Mouse (Mus musculus): ENCODE results near the gene Fuz. TPM values are rescaled to one million over a fixed set of nuclear protein-coding genes. Genes with fewer than 3 reads are reported as not detected.
A peak's percentile ranks its signal among the peaks of the same experiment; 100 is the strongest.

Gene Fuz
- 25.8 and 26.4 TPM in 2 replicates for polyA plus RNA-seq (2014; fragmentation: Nextera tagmentation; extraction: Ambion mirVana)

- Histone ChIP-seq H3K9me3 (ENCODE audit: control insufficient read depth, low read depth, low read length) (no peaks in the 10 kb centered on the region), H3K4me3 (ENCODE audit: low read depth, low read length) (peak within 1 kb of the TSS; percentile 59), H3K4me1 (ENCODE audit: control insufficient read depth, insufficient read depth, low read length) (peaks cover 33% of the 10 kb centered on the region), H3K9ac (replicated peaks; ENCODE audit: low read depth, low read length) (peak within 1 kb of the TSS; percentile 78), H3K27me3 (ENCODE audit: control insufficient read depth, insufficient read depth, low read length) (no peaks in the 10 kb centered on the region), H3K4me2 (replicated peaks; ENCODE audit: low read depth, low read length) (peak within 1 kb of the TSS; percentile 66), H3K27ac (ENCODE audit: low read length) (peak within 1 kb of the TSS; percentile 83), H3K36me3 (ENCODE audit: control insufficient read depth, insufficient read depth, low read length) (peaks cover 11% of the 10 kb centered on the region; the same call in 1 of the 2 replicates)
- peak; percentile 44 for ATAC-seq (ENCODE audit: insufficient number of reproducible peaks, insufficient read depth, low FRiP score, low read depth)
- 1% methylated on average over 34 of the region's 34 CpGs for WGBS
Observed at GRCm38 (mm10) chr7:44895593-44896434, at the start of gene Fuz. Fuz (plus strand) TSS chr7:44896079.

GRCm38 (mm10) chr7:44846804-44847203 is 49.1 kb upstream of the Fuz start:
- Histone ChIP-seq H3K4me2 (replicated peaks; ENCODE audit: low read depth, low read length) (no peak overlapping the region), H3K9ac (replicated peaks; ENCODE audit: low read depth, low read length) (no peak overlapping the region), H3K36me3 (ENCODE audit: control insufficient read depth, insufficient read depth, low read length) (peaks cover 50% of the 10 kb centered on the region), H3K27ac (ENCODE audit: low read length) (no peak overlapping the region), H3K4me1 (ENCODE audit: control insufficient read depth, insufficient read depth, low read length) (peaks cover 18% of the 10 kb centered on the region), H3K9me3 (ENCODE audit: control insufficient read depth, low read depth, low read length) (no peaks in the 10 kb centered on the region), H3K4me3 (ENCODE audit: low read depth, low read length) (no peak overlapping the region), H3K27me3 (ENCODE audit: control insufficient read depth, insufficient read depth, low read length) (no peaks in the 10 kb centered on the region)
- 91% methylated on average over 7 of the region's 7 CpGs for WGBS
- ATAC-seq (ENCODE audit: insufficient number of reproducible peaks, insufficient read depth, low FRiP score, low read depth) = no peak

- ATAC-seq (ENCODE audit: insufficient number of reproducible peaks, insufficient read depth, low FRiP score, low read depth) = no peak
- Histone ChIP-seq H3K4me2 (replicated peaks; ENCODE audit: low read depth, low read length) (peak overlapping the region; percentile 94), H3K27me3 (ENCODE audit: control insufficient read depth, insufficient read depth, low read length) (no peaks in the 10 kb centered on the region), H3K9ac (replicated peaks; ENCODE audit: low read depth, low read length) (0 out of 2 replicates have a peak overlapping the region, but pooled peaks have one; percentile 10), H3K4me1 (ENCODE audit: control insufficient read depth, insufficient read depth, low read length) (peaks cover 18% of the 10 kb centered on the region), H3K36me3 (ENCODE audit: control insufficient read depth, insufficient read depth, low read length) (peaks cover 45% of the 10 kb centered on the region), H3K27ac (ENCODE audit: low read length) (no peak overlapping the region), H3K9me3 (ENCODE audit: control insufficient read depth, low read depth, low read length) (no peaks in the 10 kb centered on the region), H3K4me3 (ENCODE audit: low read depth, low read length) (peak overlapping the region; percentile 73)
- 74% methylated on average over 5 of the region's 5 CpGs for WGBS
Observed at GRCm38 (mm10) chr7:44847772-44848171, 48.1 kb upstream of the Fuz start.

- Histone ChIP-seq H3K4me1 (ENCODE audit: control insufficient read depth, insufficient read depth, low read length) (peaks cover 27% of the 10 kb centered on the region), H3K4me3 (ENCODE audit: low read depth, low read length) (peak within 1 kb of the TSS; percentile 73), H3K9ac (replicated peaks; ENCODE audit: low read depth, low read length) (peak within 1 kb of the TSS; percentile 80), H3K27ac (ENCODE audit: low read length) (peak within 1 kb of the TSS; percentile 99), H3K36me3 (ENCODE audit: control insufficient read depth, insufficient read depth, low read length) (peaks cover 41% of the 10 kb centered on the region), H3K27me3 (ENCODE audit: control insufficient read depth, insufficient read depth, low read length) (no peaks in the 10 kb centered on the region), H3K9me3 (ENCODE audit: control insufficient read depth, low read depth, low read length) (no peaks in the 10 kb centered on the region), H3K4me2 (replicated peaks; ENCODE audit: low read depth, low read length) (peak within 1 kb of the TSS; percentile 94)
- ATAC-seq (ENCODE audit: insufficient number of reproducible peaks, insufficient read depth, low FRiP score, low read depth) = peak; percentile 86
- WGBS = under 1% methylated on average over 54 of the region's 54 CpGs
Observed at GRCm38 (mm10) chr7:44848561-44849415, 47.1 kb upstream of the Fuz start, which contains the start of the genes Akt1s1 and Tbc1d17. Akt1s1 (plus strand) TSS chr7:44848991. Tbc1d17 (minus strand) TSS chr7:44849079.

- H3K4me3 ChIP-seq (ENCODE audit: low read depth, low read length) = peak overlapping the region; percentile 73
- under 1% methylated on average over 41 of the region's 41 CpGs for WGBS
- H3K4me2 ChIP-seq (replicated peaks; ENCODE audit: low read depth, low read length) = peak overlapping the region; percentile 94
- peak overlapping the region; percentile 99 for H3K27ac ChIP-seq (ENCODE audit: low read length)
- peaks cover 33% of the 10 kb centered on the region for H3K4me1 ChIP-seq (ENCODE audit: control insufficient read depth, insufficient read depth, low read length)
- H3K9ac ChIP-seq (replicated peaks; ENCODE audit: low read depth, low read length) = peak overlapping the region; percentile 80
- peak; percentile 63 for ATAC-seq (ENCODE audit: insufficient number of reproducible peaks, insufficient read depth, low FRiP score, low read depth)
- no peaks in the 10 kb centered on the region for H3K27me3 ChIP-seq (ENCODE audit: control insufficient read depth, insufficient read depth, low read length)
- peaks cover 33% of the 10 kb centered on the region for H3K36me3 ChIP-seq (ENCODE audit: control insufficient read depth, insufficient read depth, low read length)
- H3K9me3 ChIP-seq (ENCODE audit: control insufficient read depth, low read depth, low read length) = no peaks in the 10 kb centered on the region
Observed at GRCm38 (mm10) chr7:44849416-44850111, 46.3 kb upstream of the Fuz start.

GRCm38 (mm10) chr7:44850146-44850545 is 45.7 kb upstream of the Fuz start:
- H3K27me3 ChIP-seq (ENCODE audit: control insufficient read depth, insufficient read depth, low read length) = no peaks in the 10 kb centered on the region
- no peaks in the 10 kb centered on the region for H3K9me3 ChIP-seq (ENCODE audit: control insufficient read depth, low read depth, low read length)
- H3K27ac ChIP-seq (ENCODE audit: low read length) = peak overlapping the region; percentile 99
- peak overlapping the region; percentile 80 for H3K9ac ChIP-seq (replicated peaks; ENCODE audit: low read depth, low read length)
- peaks cover 36% of the 10 kb centered on the region for H3K4me1 ChIP-seq (ENCODE audit: control insufficient read depth, insufficient read depth, low read length)
- peaks cover 28% of the 10 kb centered on the region for H3K36me3 ChIP-seq (ENCODE audit: control insufficient read depth, insufficient read depth, low read length)
- ATAC-seq (ENCODE audit: insufficient number of reproducible peaks, insufficient read depth, low FRiP score, low read depth) = peak; percentile 33; the same call in 1 of the 2 replicates
- WGBS = 1% methylated on average over 33 of the region's 33 CpGs
- peak overlapping the region; percentile 73 for H3K4me3 ChIP-seq (ENCODE audit: low read depth, low read length)
- H3K4me2 ChIP-seq (replicated peaks; ENCODE audit: low read depth, low read length) = peak overlapping the region; percentile 94

- Histone ChIP-seq H3K36me3 (ENCODE audit: control insufficient read depth, insufficient read depth, low read length) (peaks cover 19% of the 10 kb centered on the region), H3K27me3 (ENCODE audit: control insufficient read depth, insufficient read depth, low read length) (no peaks in the 10 kb centered on the region), H3K9ac (replicated peaks; ENCODE audit: low read depth, low read length) (peak overlapping the region; percentile 80), H3K4me3 (ENCODE audit: low read depth, low read length) (peak overlapping the region; percentile 73), H3K4me1 (ENCODE audit: control insufficient read depth, insufficient read depth, low read length) (peaks cover 40% of the 10 kb centered on the region), H3K9me3 (ENCODE audit: control insufficient read depth, low read depth, low read length) (no peaks in the 10 kb centered on the region), H3K27ac (ENCODE audit: low read length) (peak overlapping the region; percentile 99; the same call in 1 of the 2 replicates), H3K4me2 (replicated peaks; ENCODE audit: low read depth, low read length) (peak overlapping the region; percentile 94)
- 80% methylated on average over 8 of the region's 8 CpGs for WGBS
- ATAC-seq (ENCODE audit: insufficient number of reproducible peaks, insufficient read depth, low FRiP score, low read depth) = no peak
Observed at GRCm38 (mm10) chr7:44850789-44851624, 44.9 kb upstream of the Fuz start.

Data from stomach, embryonic 14.5 days (tissue).